Mouse (Mus musculus) CH12.LX (cell line): ENCODE measurements around the gene Nhlrc4. TPM values are rescaled to one million over a fixed set of nuclear protein-coding genes. Genes with fewer than 3 reads are reported as not detected.

Experiments
- DNase-seq: peaks from one replicate; pipeline ENCODE4 v3.0.0-alpha.2; 2013; ENCODE audit errors: extremely low read depth
- H3K27ac ChIP-seq: 2 replicates; pipeline ENCODE4 v1.5.1; 2012; ENCODE audit warnings: low read depth, mild to moderate bottlenecking, control low read depth, moderate library complexity; ENCODE audit not compliant: insufficient read depth
- H3K27me3 ChIP-seq: replicated peaks from 2 replicates; pipeline ENCODE3; 2012; ENCODE audit warnings: inconsistent platforms
- H3K36me3 ChIP-seq, 2 experiments: replicated peaks in 1 of 2; 2 replicates each; pipeline versions ENCODE3 to v1.6.1; 2012; ENCODE audit warnings: inconsistent platforms in 1 of 2, low read length in 1 of 2, mild to moderate bottlenecking in 1 of 2, mixed read lengths in 1 of 2, moderate library complexity in 1 of 2; ENCODE audit not compliant: control insufficient read depth in 1 of 2, insufficient read depth in 1 of 2
- H3K4me1 ChIP-seq, 2 experiments: 2 replicates each; pipeline ENCODE4 v1.6.1; 2012; ENCODE audit warnings: inconsistent platforms in 1 of 2, moderate library complexity in 1 of 2; ENCODE audit not compliant: insufficient read depth in 2 of 2, control insufficient read depth in 1 of 2
- H3K4me2 ChIP-seq: 2 replicates; pipeline ENCODE4 v1.6.1; 2012; ENCODE audit warnings: low read depth, mild to moderate bottlenecking, control low read depth; ENCODE audit not compliant: poor library complexity, insufficient read depth, severe bottlenecking
- H3K4me3 ChIP-seq, 3 experiments: fragments of 150-350 bp in 1 of 3; sonication (generic) in 1 of 3; replicated peaks in 1 of 3; 2 replicates each; pipeline versions ENCODE3 to v1.5.1; 2011 to 2012; ENCODE audit warnings: low read depth in 2 of 3, low read length in 2 of 3, mild to moderate bottlenecking in 2 of 3, moderate library complexity in 2 of 3, control low read depth in 1 of 3, improper control_type of control experiment in 1 of 3, inconsistent platforms in 1 of 3, mixed read lengths in 1 of 3; ENCODE audit not compliant: poor library complexity in 1 of 3
- H3K79me2 ChIP-seq: replicated peaks from 2 replicates; pipeline ENCODE4 v1.6.1; 2012; ENCODE audit warnings: mild to moderate bottlenecking, moderate library complexity; ENCODE audit not compliant: control insufficient read depth, poor library complexity, insufficient read depth, severe bottlenecking; ENCODE audit errors: extremely low read depth
- H3K9ac ChIP-seq: 2 replicates; pipeline ENCODE4 v1.6.1; 2012; ENCODE audit warnings: low read depth, mild to moderate bottlenecking, control low read depth, moderate library complexity; ENCODE audit not compliant: insufficient read depth
- H3K9me3 ChIP-seq: replicated peaks from 2 replicates; pipeline ENCODE3; 2012; ENCODE audit warnings: low read length, inconsistent platforms, mixed read lengths
- BHLHE40 ChIP-seq: IDR thresholded peaks from 2 replicates; pipeline ENCODE4 v1.6.1; 2011; ENCODE audit warnings: mild to moderate bottlenecking, low read depth, low read length, improper control_type of control experiment
- CHD2 ChIP-seq: IDR thresholded peaks from 2 replicates; pipeline ENCODE4 v1.6.1; 2011; ENCODE audit warnings: low read length, improper control_type of control experiment
- ETS1 ChIP-seq: conservative IDR thresholded peaks from 2 replicates; pipeline ENCODE4 v1.6.1; 2012; ENCODE audit warnings: low read depth, mild to moderate bottlenecking, inconsistent platforms, low read length, improper control_type of control experiment, moderate library complexity
- GABPA ChIP-seq: IDR thresholded peaks from 2 replicates; pipeline ENCODE4 v1.6.1; 2012; ENCODE audit warnings: low read depth, low read length, improper control_type of control experiment, inconsistent platforms; ENCODE audit not compliant: insufficient replicate concordance
- HCFC1 ChIP-seq: IDR thresholded peaks from 2 replicates; pipeline ENCODE4 v1.6.1; 2012; ENCODE audit warnings: low read depth, mild to moderate bottlenecking, inconsistent platforms, low read length, improper control_type of control experiment
- JUN ChIP-seq: IDR thresholded peaks from 2 replicates; pipeline ENCODE4 v1.6.1; 2011; ENCODE audit warnings: low read depth, mild to moderate bottlenecking, low read length, improper control_type of control experiment, moderate library complexity; ENCODE audit not compliant: insufficient read depth
- KAT2A ChIP-seq: IDR thresholded peaks from 2 replicates; pipeline ENCODE4 v1.6.1; 2012; ENCODE audit warnings: low read length, improper control_type of control experiment, inconsistent platforms; ENCODE audit not compliant: insufficient replicate concordance
- MAFK ChIP-seq: IDR thresholded peaks from 2 replicates; pipeline ENCODE4 v1.6.1; 2011; ENCODE audit warnings: low read length, improper control_type of control experiment; ENCODE audit not compliant: insufficient replicate concordance
- MAX ChIP-seq: IDR thresholded peaks from 2 replicates; pipeline ENCODE4 v1.6.1; 2011; ENCODE audit warnings: low read length, improper control_type of control experiment
- MAZ ChIP-seq: IDR thresholded peaks from 2 replicates; pipeline ENCODE4 v1.6.1; 2012; ENCODE audit warnings: low read depth, mild to moderate bottlenecking, inconsistent platforms, low read length, improper control_type of control experiment, moderate library complexity
- MEF2A ChIP-seq: IDR thresholded peaks from 2 replicates; pipeline ENCODE4 v1.6.1; 2014; ENCODE audit warnings: low read depth, mild to moderate bottlenecking, inconsistent platforms, low read length, improper control_type of control experiment, borderline replicate concordance
- NRF1 ChIP-seq: IDR thresholded peaks from 2 replicates; pipeline ENCODE4 v1.6.1; 2014; ENCODE audit warnings: low read depth, mild to moderate bottlenecking, inconsistent platforms, low read length, improper control_type of control experiment, moderate library complexity
- PAX5 ChIP-seq: IDR thresholded peaks from 2 replicates; pipeline ENCODE4 v1.6.1; 2012; ENCODE audit warnings: low read length, inconsistent platforms, mixed read lengths
- POLR2A ChIP-seq: IDR thresholded peaks from 2 replicates; pipeline ENCODE4 v1.6.1; 2011; ENCODE audit warnings: low read depth, mild to moderate bottlenecking, improper control_type of control experiment, low read length
- POLR2AphosphoS2 ChIP-seq: IDR thresholded peaks from 2 replicates; pipeline ENCODE4 v1.6.1; 2011; ENCODE audit warnings: low read depth, low read length, improper control_type of control experiment
- RAD21 ChIP-seq: IDR thresholded peaks from 2 replicates; pipeline ENCODE4 v1.6.1; 2011; ENCODE audit warnings: low read depth, mild to moderate bottlenecking, low read length, improper control_type of control experiment, moderate library complexity
- TBP ChIP-seq: conservative IDR thresholded peaks from 2 replicates; pipeline ENCODE4 v1.6.1; 2011; ENCODE audit warnings: low read depth, low read length, improper control_type of control experiment
- USF1 ChIP-seq: IDR thresholded peaks from 2 replicates; pipeline ENCODE4 v1.6.1; 2014; ENCODE audit warnings: low read depth, mild to moderate bottlenecking, inconsistent platforms, low read length, improper control_type of control experiment
- USF2 ChIP-seq: conservative IDR thresholded peaks from 2 replicates; pipeline ENCODE4 v1.6.1; 2011; ENCODE audit warnings: low read depth, low read length, improper control_type of control experiment
- ZC3H11A ChIP-seq: IDR thresholded peaks from 2 replicates; pipeline ENCODE4 v1.6.1; 2012; ENCODE audit warnings: low read depth, mild to moderate bottlenecking, inconsistent platforms, low read length, improper control_type of control experiment
- ZKSCAN1 ChIP-seq: IDR thresholded peaks from 2 replicates; pipeline ENCODE4 v1.6.1; 2012; ENCODE audit warnings: low read depth, inconsistent platforms, low read length, improper control_type of control experiment, borderline replicate concordance
- ZMIZ1 ChIP-seq: IDR thresholded peaks from 2 replicates; pipeline ENCODE4 v1.6.1; 2012; ENCODE audit warnings: low read depth, mild to moderate bottlenecking, inconsistent platforms, low read length, improper control_type of control experiment
- dilution Hi-C: fragments of 300-500 bp; cut with MboI; formaldehyde crosslinking; loops from 2 replicates; pipeline ENCODE4 v1.14.3; 2020; ENCODE audit warnings: low sequenced_read_pairs; ENCODE audit not compliant: extremely low pct_unique_long_range_greater_than_20kb, extremely low pct_ligation_motif_present
- in situ Hi-C: fragments of 300-500 bp; cut with MboI; formaldehyde crosslinking; loops from 3 replicates; pipeline ENCODE4 v1.14.3; 2019; ENCODE audit warnings: low sequenced_read_pairs, low pct_ligation_motif_present, low pct_unique_long_range_greater_than_20kb, mixed read lengths
- polyA plus RNA-seq: library from polyadenylated mRNA; unstranded; fragments of >175 nt; gene quantifications from 2 replicates; pipeline ENCODE4 v1.2.1, GENCODE M21; 2012; ENCODE audit warnings: low read depth; ENCODE audit not compliant: insufficient read length
- total RNA-seq, 2 experiments: library from RNA; depleted of rRNA; stranded (reverse); fragments of 300-350 nt in 1 of 2; fragments of >200 nt in 1 of 2; gene quantifications; 2 replicates each; pipeline ENCODE4 v1.2.3; 2012 to 2014

Gene Nhlrc4
- total and polyA plus RNA-seq, 3 experiments = not detected

DNA sequence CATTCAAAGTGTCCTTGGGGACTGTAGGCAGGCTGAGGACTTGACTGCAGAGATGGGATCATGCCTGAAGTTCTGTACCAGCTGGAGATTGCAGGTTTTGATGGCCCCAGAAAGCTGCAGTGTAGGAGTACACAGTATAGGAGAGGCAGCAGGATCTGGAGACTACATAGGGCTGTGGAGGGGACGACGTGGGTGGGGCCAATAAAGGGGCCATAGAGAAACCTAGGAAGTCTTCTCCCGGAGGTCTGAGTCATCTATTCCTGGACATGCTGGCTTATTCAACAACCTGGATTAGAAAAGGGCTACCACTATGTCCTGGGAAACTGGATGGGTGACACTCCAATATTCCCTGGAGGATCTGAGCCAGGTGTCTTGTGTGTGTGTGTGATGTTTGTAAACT, 11.0 kb upstream of the Nhlrc4 start:
- no peak for DNase-seq
- in situ Hi-C loops = no loop called here
- TF ChIP-seq JUN (no peak), ZMIZ1 (no peak), ZC3H11A (no peak), MAX (no peak), GABPA (no peak), CHD2 (no peak)
- TF ChIP-seq, all 38 proteins: peak for 0
- no peak overlapping the region for H3K4me2 ChIP-seq
- no peak overlapping the region for H3K27ac ChIP-seq
- H3K4me3 ChIP-seq = no peak overlapping the region
- H3K9ac ChIP-seq = no peak overlapping the region
- H3K79me2 ChIP-seq = no peaks in the 10 kb centered on the region
- dilution Hi-C loops = no loop called here
- peaks cover 29% of the 10 kb centered on the region for H3K27me3 ChIP-seq
- no peaks in the 10 kb centered on the region for H3K4me1 ChIP-seq
- no peaks in the 10 kb centered on the region for H3K9me3 ChIP-seq
- peaks cover 11 to 40% of the 10 kb centered on the region in 2 experiments for H3K36me3 ChIP-seq

DNA sequence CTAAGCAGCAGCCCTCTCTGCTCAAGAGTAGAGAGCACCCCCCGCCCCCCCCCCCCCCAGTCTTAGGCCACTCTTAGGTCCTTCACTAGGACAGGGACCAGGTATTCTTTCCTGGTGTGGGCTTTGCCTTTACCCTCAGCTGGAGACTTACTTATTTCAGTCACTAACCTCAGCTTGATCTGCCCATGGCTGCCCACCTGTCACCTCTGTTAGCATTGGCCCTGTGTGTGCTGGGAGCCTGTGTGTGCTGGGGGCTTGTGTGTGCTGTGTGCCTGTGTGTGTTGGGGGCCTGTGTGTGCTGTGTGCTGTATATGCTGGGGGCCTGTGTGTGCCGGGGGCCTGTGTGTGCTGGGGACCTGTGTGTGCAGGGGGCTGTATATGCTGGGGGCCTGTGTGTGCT, 9.9 kb upstream of the Nhlrc4 start:
- Histone ChIP-seq H3K36me3 (peaks cover 7 to 29% of the 10 kb centered on the region in 2 experiments), H3K27ac (no peak overlapping the region), H3K9ac (no peak overlapping the region), H3K4me3 (no peak overlapping the region), H3K4me1 (peaks cover 2 to 3% of the 10 kb centered on the region in 2 experiments; a peak in 1 of 4 replicates), H3K9me3 (no peaks in the 10 kb centered on the region), H3K27me3 (peaks cover 39% of the 10 kb centered on the region), H3K79me2 (no peaks in the 10 kb centered on the region), H3K4me2 (no peak overlapping the region)
- no peak for DNase-seq
- dilution Hi-C loops (no loop called here), in situ Hi-C loops (no loop called here)
- TF ChIP-seq MEF2A = no peak
- no peak for TF ChIP-seq MAX
- TF ChIP-seq BHLHE40 = no peak
- no peak for TF ChIP-seq ZKSCAN1
- TF ChIP-seq GABPA = no peak
- no peak for TF ChIP-seq POLR2AphosphoS2
- TF ChIP-seq CHD2 = no peak
- no peak for TF ChIP-seq KAT2A
- TF ChIP-seq JUN = no peak
- TF ChIP-seq USF1 = no peak
- TF ChIP-seq USF2 = no peak
- no peak for TF ChIP-seq POLR2A
- no peak for TF ChIP-seq NRF1
- TF ChIP-seq RAD21 = no peak
- TF ChIP-seq TBP = no peak
- TF ChIP-seq ETS1 = no peak
- no peak for TF ChIP-seq MAZ
- no peak for TF ChIP-seq MAFK
- no peak for TF ChIP-seq HCFC1
- TF ChIP-seq PAX5 = no peak
- TF ChIP-seq, all 38 proteins: peak for 0
